Mouse (Mus musculus) layer of hippocampus, adult 18-20 months (tissue): ENCODE results near the gene Olfr54. TPM values are rescaled to one million over a fixed set of nuclear protein-coding genes. Genes with fewer than 3 reads are reported as not detected.

Experiments used
- total RNA-seq, 2 experiments: library from RNA; stranded (reverse); gene quantifications; 2 replicates each; pipeline ENCODE4 v1.2.3; 2021

Olfr54 gene
- total RNA-seq, 2 experiments from 2014 or later, result not detected

Other genes with a start within 250 kb of the Olfr54 start
- gene Zfp354c, start 186.5 kb upstream of the Olfr54 start, total RNA-seq, result 10 to 100 TPM; 41.7 to 45.2 TPM
- 1 to 10 TPM; 2.8 to 3.3 TPM for gene Zfp879, start 172.7 kb upstream of the Olfr54 start, total RNA-seq
- not detected for gene Grm6, start 163.6 kb upstream of the Olfr54 start, total RNA-seq
- gene Zfp454, start 126.6 kb upstream of the Olfr54 start, total RNA-seq, result 1 to 10 TPM; 5.2 to 7.2 TPM
- gene Zfp2, start 98.1 kb upstream of the Olfr54 start, total RNA-seq, result 10 to 100 TPM; 20.2 to 21.6 TPM
- 1 to 10 TPM; 6.6 to 7.0 TPM for gene Zfp354b, start 82.6 kb upstream of the Olfr54 start, total RNA-seq
- gene 4933414I15Rik, start 70.5 kb upstream of the Olfr54 start, total RNA-seq, result not detected
- gene Prop1, start 60.5 kb upstream of the Olfr54 start, total RNA-seq, result not detected
- gene Olfr1378, start 47.7 kb upstream of the Olfr54 start, total RNA-seq, result not detected
- not detected for gene Olfr1377, start 32.3 kb upstream of the Olfr54 start, total RNA-seq
- not detected for gene Olfr51, start 10.6 kb upstream of the Olfr54 start, total RNA-seq
- gene Olfr1375, start 33.9 kb downstream of the Olfr54 start, total RNA-seq, result not detected
- 10 to 100 TPM in 1 of 2 experiments, 1 to 10 TPM in 1; 10.0 to 11.7 TPM for gene Zfp354a, start 45.0 kb downstream of the Olfr54 start, total RNA-seq
- not detected for gene Gm12569, start 206.2 kb downstream of the Olfr54 start, total RNA-seq
- gene Clk4, start 247.5 kb downstream of the Olfr54 start, total RNA-seq, result 100 to 1,000 TPM; 120 to 127 TPM
- gene BC049762, start 248.8 kb downstream of the Olfr54 start, total RNA-seq, result not detected